Mouse (Mus musculus) cerebellum, adult 9-10 months (tissue): ENCODE data around the gene Rrh.

Source experiments
- DNase-seq: peaks from one replicate; pipeline ENCODE4 v3.0.0; 2022

Gene Rrh

DNA sequence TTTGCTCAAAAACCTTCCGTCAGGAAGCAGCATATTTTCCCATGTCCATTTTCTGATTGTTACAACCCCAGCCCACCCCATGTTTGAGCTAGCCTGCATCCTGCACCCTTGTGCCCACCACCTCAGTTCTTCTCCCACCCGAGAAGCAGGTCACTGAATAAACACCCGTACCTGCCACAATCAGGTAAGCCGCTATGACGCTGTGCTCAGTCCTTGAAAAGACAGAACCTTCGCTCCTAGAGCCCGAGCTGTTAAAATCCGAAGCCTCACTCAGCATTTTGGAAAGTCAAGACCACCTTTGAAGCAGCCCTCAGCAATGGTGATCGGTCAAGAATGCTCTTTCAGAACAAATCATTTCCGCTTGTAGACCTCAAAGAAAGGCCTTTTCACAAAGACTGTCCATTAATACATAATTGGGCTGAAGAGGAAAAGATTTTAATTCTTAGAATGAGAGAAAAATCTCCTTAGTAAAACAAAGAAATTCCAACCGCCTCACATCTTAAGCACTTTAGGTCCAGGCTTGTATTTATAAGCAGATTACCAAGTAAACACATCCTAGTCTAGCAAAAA lies at the start of gene Rrh:
TSS of gene Rrh (minus strand) at position 382 of the 570 bp plus-strand sequence.
- no peak for DNase-seq

DNA sequence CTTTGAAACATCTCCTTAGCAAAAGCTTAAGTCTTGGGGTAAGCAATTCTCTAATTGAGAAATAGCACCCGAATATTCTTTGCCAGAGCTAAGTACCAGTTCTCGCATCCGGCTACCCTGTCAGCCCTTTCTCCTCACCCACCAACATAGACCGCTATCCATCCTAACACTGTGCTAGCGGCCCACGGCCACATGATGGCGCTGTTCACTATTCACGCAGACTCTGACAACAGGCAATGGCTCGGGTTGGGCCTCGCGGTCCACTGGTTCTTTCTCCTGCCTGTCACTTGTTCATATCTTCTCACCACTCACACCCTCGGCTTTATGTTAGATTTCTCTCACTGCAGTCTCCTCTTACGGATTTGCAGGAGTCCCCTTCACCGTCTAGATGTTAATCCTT lies 41.3 kb upstream of the Rrh start:
- DNase-seq = peak; percentile 24

DNA sequence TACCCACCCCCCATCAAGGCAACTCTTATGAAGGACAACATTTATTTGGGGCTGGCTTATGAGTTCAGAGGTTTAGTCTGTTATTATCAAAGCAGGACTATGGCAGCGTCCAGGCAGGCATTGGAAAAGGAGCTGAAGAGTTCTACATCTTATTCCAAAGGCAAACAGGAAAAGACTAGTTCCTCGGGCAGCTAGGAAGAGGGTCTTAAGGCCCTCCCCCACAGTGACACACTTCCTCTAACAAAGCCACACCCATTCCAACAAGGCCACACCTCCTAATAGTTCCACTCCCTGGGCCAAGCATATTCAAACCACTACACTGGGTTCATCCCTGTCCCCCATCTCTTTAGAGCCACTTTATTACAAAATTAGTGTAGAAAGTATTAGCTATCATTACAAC lies 40.2 kb upstream of the Rrh start:
- no peak for DNase-seq

DNA sequence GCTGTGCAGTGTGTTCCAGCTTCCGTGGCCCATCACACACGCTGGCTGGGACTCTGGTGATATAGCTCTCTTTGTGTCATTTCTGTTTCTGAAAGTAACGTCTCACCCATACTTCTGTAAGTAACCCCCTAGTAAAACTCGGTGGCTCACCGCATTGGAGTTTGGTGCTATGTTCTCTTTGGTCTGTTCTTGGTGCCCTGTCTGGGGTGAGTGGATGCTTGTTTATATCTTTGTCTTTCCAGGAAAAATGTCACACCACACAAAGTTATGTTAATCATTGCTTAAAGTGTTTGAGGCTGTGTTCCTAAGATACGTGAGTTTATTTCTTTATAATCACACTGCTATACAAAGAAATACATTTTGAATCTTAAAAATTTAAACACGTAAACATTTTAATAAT lies 24.5 kb upstream of the Rrh start:
- DNase-seq = no peak

DNA sequence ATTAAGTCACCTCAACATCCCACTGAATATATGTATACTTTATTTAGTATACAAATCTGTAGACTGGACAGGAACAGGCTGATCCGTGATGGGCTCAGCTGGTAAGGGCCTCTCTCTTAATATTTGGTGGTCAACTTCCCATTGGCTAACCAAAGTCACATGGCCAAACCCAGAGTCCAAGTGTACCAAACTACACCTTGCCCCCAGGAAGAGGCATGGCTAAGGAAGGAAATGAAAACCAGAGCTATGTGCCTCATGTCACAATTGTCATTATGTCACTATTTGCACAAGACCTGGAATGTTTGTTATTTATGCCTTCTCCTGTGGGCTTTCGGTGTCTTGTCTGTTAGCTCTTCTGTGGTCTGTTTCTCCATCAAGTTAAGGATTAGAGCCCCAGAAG lies 23.5 kb upstream of the Rrh start:
- DNase-seq = no peak

DNA sequence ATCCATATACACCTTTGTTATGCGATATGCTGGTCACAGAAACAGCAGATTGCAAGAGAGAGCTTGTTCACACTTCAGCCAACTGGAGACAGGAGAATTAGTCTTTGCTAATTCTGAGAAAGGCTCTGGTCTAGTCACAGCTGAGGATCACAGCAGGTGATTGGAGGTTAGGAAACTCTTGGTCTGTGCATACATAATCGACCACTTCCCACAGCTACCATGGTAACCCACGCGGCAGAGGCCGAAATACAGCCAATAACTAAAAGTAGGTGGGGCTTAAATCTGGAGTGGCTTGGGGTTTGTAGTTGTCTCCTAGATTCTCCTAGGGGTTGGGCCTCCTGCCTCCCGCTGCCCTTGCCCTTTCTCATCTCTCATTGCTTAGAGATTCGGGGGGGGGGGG lies 15.6 kb upstream of the Rrh start:
- no peak for DNase-seq

DNA sequence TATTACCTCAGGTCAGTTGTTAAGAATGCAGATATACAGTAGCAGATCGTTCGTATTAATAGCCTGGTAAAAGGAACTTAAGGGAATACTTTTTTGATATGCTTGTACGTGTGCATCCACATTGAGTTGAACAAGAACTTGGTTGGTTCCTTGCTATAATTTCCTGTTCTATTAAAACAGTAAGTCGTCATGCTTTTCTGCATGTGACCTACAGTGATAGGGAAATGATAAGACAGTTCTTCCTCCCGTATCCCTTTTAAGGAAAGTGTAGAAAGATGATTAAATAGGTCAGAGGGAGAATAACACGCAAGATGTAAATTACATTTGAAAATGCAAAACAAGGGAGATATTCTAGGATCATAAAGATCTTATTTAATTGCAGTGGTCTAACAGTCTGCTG lies 14.6 kb upstream of the Rrh start:
- DNase-seq = no peak

DNA sequence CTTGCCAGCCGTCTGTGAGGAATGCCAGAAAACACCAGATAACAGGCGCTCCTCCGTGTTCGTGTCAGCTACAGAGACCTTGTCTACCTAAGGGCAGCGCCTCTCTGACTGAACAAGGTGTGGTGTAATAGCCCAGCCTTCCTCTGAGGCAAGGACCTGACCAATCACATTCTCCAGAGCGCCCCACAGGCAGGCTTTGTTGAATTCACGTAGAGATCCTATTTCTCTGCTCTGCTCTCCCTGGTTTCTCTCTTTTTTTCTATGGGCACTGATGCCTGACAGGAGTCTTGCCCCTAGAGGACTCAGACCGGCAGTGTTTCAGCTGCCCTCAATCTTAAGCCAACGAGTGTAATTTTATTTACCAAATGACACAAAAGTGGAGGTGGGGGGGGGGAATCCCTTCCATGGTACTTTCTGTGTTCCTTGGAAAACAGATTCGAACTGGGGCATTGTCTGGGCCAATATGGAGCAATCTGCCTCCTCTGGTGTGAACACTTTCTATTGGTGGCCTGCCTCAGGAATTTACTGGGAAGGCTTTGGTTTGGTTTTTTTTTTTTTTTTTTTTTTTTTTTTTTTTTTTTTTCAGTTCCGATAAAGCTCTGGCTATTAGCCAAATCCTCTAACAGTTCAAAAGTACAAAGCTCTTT lies 13.8 kb upstream of the Rrh start:
- no peak for DNase-seq

DNA sequence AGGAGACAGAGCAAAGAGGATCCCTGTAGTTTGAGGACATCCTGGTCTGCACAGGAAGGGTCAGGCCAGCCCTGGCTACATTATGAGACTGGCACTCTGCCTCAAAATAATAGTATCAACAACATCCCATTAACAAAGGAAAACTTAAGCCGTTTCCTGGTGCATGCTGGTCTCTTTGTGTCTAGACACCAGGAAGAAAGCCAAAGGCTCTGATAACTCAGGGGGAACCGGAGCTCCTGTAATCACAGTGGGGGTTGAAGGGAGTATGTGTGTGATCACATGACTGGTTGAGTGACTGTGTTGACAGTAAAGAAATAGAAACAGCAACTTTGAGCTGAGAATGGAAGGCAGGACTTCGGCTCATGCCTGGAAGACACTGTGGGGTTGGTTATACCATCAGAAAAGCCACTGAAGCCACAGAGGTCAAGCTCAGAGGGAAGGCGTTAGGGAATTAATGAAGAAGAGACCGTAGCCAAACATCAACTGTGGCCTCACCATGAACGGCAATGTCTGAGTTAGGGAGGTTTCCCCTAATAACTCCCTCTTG lies 13.1 kb upstream of the Rrh start, which contains the start of gene Cfi:
TSS of gene Cfi (plus strand) at position 497 of the 547 bp plus-strand sequence.
- no peak for DNase-seq

DNA sequence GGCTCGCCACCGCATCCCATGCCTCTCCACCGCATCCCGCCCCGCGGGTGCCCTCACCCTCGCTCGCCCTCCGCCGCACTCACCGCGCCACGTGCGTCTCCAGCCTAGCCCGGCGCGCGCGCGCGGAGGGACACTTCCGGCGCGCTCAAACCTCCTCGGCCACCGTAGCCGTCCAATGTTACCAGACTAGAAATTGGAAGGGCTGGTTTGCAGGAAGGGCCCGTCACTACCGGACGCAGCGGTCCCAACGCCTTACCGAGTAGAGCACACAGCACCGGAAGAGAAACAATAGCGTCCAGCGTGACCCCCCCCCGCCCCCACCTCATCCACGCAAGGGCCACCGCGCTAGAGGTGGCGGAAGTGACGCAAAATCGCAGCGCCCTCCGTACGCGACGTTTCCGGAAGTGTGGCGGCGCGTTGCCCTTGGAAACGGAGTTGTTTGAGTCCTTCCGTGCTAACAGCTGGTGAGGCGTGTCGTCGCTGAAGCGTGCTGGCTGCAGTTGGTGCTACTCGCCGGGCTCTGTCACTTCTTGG lies 8.7 kb upstream of the Rrh start, which contains the start of gene Gar1:
TSS of gene Gar1 (minus strand) at position 362 of the 534 bp plus-strand sequence.
- peak; percentile 95 for DNase-seq

DNA sequence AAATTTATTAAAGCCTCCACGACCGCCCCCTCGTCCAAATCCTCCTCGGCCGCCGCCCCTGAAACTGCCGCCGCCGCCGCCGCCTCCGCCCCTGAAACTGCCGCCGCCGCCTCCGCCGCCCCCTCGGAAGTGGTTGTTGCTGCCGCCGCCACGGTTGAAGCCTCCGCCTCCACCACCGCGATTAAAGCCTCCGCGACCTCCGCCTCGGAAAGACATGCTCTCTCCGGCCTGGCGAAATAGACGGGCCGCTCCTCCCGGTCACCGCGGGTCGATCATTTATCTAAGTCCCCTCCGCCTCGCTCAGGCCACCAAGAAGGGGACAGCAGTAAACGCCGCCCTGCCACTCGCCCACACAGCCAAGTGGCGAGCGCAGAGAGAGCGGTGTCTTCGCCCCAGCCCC lies 8.2 kb upstream of the Rrh start:
- DNase-seq = no peak

DNA sequence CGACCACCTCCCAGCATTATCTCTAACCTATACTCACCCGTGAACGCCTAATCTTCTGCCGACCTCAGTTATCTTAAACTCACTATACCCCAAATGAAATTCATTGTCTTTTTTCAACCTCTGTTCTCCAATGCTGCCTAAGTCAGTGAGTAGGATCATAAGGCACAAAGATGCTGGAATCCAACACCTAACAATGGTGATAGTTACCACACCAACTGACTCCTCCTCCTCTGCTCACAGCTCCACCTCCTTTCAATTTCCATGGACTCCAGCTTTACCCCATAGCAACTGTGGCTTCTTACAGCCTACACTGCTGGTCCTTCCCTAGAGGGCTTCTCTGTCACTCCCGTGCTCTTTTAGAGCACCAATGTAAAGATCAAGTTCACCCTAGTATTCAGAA lies 5.3 kb upstream of the Rrh start:
- DNase-seq = no peak

DNA sequence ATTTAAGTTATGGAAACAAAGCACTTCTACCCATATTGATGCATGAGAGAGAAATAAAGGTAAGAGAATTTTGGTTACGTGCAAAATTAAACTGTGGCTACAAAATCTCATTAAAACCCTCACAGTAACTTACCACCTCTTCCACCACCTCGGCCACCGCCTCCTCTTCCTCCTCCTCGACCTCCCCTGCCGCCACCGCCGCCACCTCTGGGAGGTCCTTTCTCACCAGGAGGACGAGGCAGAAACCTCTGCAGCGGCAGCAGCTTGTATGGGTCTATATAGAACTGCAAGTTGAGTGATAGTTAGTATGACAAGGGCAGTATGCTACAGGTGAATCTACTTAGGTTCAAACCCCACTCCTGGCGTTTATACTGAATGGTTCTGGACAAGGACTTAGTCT lies 4.3 kb upstream of the Rrh start:
- DNase-seq = no peak

DNA sequence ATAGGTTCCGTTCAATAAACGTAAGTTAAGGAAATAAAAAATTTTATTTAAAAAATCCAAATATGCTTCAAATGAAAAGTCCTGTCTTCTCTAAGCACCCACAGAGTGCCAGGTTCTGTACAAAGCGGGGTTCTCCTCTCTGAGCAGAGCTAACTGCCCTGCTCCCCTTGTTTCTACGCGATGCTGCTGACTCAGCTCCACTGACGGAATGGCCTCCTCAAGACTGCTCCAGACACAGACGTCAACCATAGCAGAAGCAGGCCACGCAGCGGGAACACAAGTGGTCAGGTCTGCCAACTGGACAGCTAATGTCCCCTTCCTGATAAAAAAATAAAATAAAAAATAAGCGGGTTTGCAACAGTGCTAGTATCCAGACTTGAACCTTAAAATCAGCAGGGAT lies 2.5 kb upstream of the Rrh start:
- no peak for DNase-seq

DNA sequence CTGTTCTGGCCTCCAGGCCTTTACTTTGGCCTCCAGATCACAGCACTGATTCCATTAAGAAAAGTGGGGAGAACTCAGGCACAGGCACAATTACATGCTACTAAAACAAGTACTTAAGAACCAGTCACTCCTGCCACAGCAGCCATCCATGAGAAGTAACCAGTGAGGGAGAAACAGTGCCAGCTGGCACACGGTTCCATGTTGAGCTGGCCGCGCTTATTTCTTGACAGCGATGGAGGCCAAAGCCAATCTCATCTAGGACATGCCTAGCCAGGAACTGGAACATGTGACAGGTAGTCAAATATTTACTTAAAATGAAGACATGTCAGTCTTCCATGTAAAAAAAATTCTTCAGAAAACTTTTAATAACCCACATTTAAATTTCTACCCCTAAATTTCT lies 1.8 kb upstream of the Rrh start:
- no peak for DNase-seq

DNA sequence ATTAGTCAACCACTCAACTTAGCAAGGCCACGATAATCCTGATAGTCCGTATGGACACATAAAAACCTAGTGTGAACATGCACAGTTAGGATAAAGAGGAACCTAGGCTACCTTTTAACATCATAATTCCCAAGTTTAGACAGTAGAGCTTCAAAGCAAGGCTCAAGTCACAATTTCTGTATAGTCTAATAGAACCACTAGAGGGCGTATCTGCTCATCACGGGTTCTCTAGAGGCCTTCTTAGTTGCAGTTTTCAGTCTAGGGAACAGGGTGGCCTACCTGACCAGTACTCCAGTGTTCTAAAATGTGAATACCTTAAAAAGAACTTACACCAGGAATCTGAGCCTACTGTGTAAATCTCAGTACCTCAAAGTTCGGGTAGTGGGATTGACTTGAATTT lies 906 bp upstream of the Rrh start:
- DNase-seq = peak; percentile 43

DNA sequence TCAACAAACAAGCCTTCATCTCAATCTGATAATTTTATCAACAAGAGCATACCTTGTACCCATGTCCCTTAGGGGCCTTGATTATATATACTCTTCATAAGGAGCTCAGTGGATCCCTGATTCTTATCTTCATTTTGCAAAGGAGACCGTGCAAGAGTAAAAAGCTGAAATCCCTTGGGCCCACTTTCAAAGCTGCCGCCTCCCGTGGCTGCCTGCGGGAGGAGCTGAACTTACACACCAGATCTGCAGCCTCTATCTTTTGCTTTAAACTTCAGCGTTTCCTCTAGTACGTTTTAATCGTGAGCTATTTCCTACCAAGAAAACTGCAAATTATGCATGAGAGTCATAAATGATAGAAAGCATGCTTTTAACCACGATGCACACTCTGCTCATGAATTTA lies 651 bp downstream of the Rrh start:
- DNase-seq = no peak

DNA sequence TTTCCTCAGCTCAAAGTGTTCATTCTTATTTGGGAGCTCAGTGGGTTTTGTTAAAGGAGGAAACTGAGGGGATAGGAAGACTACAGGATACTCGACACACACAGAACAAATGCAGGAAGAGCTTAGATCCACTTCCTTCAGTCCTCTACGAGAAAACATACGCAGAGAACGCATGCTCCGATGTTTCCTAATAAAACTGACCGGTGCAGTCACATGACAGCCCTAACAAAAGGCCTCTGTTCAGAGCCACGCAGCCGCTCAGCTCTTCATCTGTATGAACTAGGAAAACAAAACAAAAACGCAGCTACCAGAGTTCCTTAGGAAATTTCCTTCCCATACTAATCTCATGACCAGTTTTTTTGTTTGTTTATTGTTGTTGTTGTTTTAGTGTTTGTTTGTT lies 1.5 kb downstream of the Rrh start:
- DNase-seq = no peak

DNA sequence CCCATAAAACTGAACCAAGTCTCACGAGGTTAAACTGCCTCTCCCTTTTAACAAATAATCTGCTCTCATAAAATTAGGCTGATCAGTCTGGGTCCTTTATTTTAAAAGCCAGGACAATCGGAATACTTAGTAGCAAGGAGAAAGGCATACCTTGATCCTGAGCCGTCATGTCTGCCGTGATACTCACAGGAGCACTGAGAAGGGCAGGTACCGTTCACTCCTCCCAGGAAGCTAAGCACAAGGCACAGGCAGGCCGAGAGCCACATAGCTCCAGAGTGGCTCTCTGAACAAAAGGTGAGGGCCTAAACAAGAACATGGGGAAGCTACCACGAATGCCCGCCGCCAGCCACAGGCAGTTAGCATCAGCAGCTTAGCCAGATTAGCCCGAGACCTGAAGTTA lies 18.6 kb downstream of the Rrh start, which contains the start of gene Lrit3:
TSS of gene Lrit3 (minus strand) at position 266 of the 400 bp plus-strand sequence.
- DNase-seq = no peak

DNA sequence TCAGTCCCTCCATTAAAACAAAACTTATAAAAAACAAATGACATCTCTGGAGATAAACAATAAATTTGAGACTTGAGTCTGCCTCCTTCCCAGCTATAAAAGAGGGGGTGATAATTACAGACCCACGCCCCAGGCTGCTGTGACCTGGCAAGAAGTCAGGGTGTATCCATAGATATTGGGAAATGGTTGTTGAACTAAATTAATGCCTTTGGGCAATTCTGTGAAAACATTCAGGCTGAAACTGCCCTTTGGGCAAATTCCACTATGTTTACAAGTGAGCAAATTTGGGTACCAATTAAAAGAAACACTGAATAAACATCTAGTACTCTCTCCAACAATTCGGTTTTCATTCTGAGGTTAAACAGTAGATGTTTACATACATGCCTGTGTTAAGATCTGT lies 23.4 kb downstream of the Rrh start:
- DNase-seq = no peak

DNA sequence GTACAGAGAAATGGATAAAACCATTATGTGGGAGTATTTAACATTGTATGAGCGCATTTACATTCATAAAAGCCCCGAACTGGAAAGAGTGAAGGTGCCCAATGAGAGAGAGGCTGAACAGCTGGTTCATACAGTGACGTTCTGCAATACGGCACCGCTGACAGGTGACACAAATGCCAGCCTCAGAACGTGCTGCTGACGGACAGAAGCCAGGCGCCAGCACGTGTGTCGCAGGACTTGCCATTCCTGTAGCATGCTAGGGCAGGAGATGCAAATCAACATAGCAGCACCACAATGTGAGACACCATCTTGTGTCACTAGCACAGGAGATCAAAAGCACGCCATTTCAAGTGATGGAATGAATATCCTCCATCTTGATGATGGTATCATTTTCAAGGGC lies 23.8 kb downstream of the Rrh start:
- no peak for DNase-seq

DNA sequence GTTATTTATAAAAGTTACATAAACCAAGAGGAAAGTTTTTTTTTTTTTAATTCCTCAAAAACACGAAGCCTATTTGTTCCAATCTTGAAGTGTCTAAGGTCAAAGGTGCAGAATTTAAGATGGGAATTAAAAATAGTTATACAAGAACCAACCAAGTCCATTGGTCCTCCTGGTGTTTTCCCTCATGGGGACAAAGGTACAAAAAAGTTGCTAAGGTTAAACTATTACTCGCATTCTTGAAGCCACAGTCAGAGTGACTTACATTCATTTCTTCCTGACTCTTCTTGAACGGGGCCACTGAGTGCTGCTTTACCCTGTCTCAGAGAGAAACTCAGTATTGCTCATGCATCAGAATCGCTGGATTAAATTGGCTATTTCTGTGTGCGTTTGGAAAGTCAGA lies 25.0 kb downstream of the Rrh start:
- no peak for DNase-seq

DNA sequence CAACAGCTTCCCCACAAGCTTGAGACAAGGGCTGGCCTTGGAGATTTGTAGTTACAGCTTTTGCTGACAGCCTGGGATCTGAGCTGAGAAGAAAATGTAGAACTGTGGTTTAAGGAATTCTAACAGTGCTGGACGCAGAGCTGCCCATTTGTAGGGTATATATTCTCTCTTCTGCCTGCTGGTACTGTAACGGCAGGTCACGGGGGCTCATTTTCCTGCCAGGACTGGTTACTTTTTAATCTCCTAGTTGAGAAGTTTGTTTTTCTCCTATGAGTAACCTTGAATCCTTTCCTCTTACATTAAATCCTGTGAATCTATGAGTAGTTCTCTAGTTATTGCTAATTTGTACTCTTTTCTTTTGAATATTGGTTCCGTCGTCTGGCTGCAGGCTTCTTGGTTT lies 28.6 kb downstream of the Rrh start:
- DNase-seq = no peak

DNA sequence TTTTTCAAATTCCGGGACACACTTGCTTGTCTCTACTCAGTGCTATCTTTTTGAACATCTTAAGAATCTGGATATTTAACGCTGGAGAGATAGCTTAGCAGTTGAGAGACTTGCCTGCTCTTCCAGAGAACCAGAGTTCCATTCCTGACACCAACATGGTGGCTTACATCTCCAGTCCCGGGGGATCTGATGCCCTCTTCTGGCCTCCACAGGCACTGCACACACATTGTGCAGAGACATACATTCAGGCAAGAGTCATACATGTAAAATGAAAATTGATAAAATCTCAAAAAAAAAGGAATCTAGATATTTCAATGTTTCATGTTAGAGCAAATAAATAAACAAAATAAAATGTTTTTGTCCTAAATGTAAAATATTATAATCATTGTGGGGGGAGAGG lies 39.6 kb downstream of the Rrh start:
- DNase-seq = no peak

DNA sequence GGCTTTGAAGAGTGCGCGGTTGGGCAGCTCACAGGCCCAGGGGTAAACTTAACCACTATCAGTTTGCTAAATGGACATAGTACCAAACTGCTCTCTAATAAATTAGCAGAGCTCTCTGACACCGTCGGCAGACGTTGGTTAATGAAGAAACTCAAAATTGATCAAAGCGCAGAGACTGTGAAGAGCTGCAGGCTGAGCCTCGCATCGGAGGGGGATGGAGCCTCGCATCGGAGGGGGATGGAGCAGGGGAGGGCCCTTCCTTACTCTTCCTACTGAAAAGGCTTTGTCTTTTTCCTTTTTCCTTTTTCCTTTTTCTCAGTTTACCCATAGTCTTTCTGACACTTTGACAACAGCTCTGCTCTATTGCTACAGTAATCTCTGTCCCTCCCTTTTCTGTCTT lies 41.0 kb downstream of the Rrh start:
- DNase-seq = no peak
